Mouse (Mus musculus) cerebellum, adult (tissue): ENCODE results near the gene Olfr774.
"Not testable (repeated sequence)": the region's sequence is repeated elsewhere in the genome, so short reads cannot be mapped to it uniquely, and the experiment has no call there.

Experiments used
- ATAC-seq: cut with Nextera tagmentation; 2 replicates; pipeline ENCODE4 v1.9.2; 2017; ENCODE audit warnings: mild to moderate bottlenecking, moderate library complexity, mixed read lengths; ENCODE audit not compliant: insufficient number of reproducible peaks, low FRiP score, low TSS enrichment

Gene Olfr774

DNA sequence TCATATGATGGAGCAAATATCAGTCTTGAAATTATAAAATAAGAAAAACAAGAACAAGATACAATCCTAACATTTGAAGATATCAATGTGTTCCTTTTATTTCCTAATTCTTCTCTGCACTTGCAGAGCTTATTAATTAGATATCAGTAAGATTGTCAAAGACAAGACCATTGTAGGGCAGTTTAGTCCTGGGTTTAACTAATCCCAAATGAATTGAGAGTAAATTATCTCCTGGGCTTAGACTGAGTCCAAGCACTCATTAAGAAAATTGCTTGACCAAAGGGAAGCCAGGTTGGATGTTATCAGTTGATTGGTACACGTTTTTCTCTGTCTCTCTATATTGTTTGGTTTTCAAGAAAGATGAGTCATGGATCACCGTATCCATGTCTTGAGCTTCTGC, at the start of gene Olfr774:
Gene Olfr774 (plus strand): TSS at position 301 of the 400 bp plus-strand sequence.
- no peak for ATAC-seq

DNA sequence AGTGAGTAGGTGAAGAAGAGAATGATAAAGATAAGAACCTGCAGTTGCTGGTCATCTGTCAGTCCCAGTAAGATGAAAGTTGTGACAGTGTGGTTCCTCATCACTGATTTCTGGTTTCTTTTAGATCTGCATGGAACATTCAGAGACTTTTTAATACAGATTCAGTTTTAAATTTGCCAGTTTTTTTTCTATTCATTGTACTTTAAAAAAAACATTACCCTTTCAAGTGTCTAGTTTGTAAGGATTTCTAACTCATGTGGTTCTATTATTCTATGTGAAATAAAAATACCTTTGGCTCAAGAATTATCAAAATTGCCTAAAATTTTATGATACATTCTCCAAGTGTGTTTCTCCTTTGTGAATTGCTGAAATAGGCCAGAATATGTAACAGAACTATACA, 48.7 kb upstream of the Olfr774 start, which contains the start of gene Olfr773:
Gene Olfr773 (minus strand): TSS at position 101 of the 400 bp plus-strand sequence.
- not testable (repeated sequence) for ATAC-seq

- no peak for ATAC-seq
Observed at GRCm38 (mm10) chr10:129230737-129231136, 5.3 kb upstream of the Olfr774 start.

DNA sequence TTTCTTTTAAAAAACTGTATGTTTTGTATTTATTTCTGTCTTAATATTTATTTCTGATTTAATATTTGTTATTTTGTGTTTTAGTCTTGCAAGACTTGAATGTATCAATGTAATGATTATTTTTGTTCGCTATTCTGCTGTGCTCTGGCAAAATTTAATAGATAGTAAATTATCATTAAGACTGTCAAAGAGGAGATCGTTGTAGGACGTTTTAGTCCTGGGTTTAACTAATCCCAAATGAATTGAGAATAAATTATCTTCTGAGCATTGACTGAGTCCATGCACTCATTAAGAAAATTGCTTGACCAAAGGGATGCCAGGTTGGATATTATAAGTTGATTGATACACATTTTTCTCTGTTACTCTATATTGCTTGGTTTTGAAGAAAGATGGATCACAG, 12.1 kb downstream of the Olfr774 start, which contains the start of gene Olfr775:
Gene Olfr775 (plus strand): TSS at position 301 of the 400 bp plus-strand sequence.
- ATAC-seq = no peak

GRCm38 (mm10) chr10:129258827-129259226, 22.8 kb downstream of the Olfr774 start, which contains the start of gene Olfr776:
Olfr776 (plus strand) TSS chr10:129259127.
- no peak for ATAC-seq

DNA sequence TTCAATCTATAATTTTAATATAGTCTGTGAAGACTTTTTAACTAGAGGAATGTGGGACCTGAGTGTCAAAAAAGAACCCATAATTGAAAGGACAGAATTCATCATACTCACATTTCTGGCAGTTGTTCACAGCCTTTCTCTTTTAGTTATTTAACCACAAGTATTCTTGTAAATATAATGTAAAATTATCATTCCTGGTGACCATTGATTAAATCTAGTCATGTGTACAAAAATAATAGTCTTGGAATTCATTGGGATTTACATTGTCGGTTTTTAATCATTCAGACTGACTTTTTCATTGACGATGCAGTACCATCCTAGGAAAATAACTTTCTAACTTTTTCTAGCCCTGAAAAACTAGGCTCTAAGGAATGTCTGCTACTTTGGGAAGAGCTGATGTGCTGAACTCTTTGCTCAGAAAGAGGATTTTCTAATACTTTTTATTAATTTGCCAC, 35.1 kb downstream of the Olfr774 start, which contains the start of gene Olfr777:
Gene Olfr777 (minus strand): TSS at position 405 of the 455 bp plus-strand sequence.
- ATAC-seq = no peak
